Mouse (Mus musculus): ENCODE data around the gene St6galnac3. TPM values are rescaled to one million over a fixed set of nuclear protein-coding genes. Genes with fewer than 3 reads are reported as not detected.
"Not testable (repeated sequence)": the region's sequence is repeated elsewhere in the genome, so short reads cannot be mapped to it uniquely, and the experiment has no call there.

The St6galnac3 gene
- total RNA-seq, 4 experiments from 2014 or later: 0.92 to 2.0 (median 1.1) TPM

GRCm38 (mm10) chr3:153421060-153421917, 303.7 kb downstream of the St6galnac3 start:
- DNase-seq (ENCODE audit: low spot score in 2 of 2): no peak

DNA sequence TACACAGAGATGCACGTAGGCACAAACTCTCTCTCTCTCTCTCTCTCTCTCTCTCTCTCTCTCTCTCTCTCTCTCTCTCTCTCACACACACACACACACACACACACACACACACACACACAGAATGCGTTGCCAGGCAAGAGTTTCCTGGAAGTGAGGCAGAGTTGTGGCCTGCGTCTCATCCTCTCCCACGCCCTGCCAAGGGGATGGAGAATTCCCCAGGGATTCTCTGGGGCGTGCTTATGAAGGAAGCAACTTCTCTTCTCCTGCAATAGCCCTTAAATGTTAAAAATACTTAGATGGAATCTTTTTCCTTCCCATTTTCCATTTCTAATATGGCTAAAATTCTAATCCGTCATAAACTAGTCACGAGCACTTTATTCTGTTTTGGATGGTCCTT, 305.6 kb downstream of the St6galnac3 start:
- DNase-seq (ENCODE audit: low spot score in 2 of 2): no peak

DNA sequence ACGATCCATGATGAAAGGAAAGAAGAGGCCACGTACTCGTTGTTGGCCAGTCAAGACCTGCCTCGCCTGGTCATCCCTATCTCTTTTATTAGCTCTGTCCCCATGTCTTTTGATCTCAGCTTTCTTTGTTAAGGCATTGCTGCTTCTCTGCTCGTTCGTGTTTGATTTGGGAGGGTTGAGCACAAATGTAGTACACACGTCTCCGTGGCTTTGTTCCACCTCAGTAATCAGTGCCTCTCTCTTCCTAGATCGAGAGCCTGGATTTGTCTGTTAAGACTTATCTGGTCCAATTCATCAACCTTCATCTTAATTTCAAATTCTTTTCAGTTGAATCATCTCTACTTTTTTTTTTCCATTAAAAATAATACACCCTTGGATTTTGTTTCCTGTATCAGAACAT, 308.0 kb downstream of the St6galnac3 start:
- no peak for DNase-seq (ENCODE audit: low spot score in 2 of 2)

- no peak for DNase-seq (ENCODE audit: low spot score in 2 of 2)
Measured at GRCm38 (mm10) chr3:153416383-153416782, 308.6 kb downstream of the St6galnac3 start.

DNA sequence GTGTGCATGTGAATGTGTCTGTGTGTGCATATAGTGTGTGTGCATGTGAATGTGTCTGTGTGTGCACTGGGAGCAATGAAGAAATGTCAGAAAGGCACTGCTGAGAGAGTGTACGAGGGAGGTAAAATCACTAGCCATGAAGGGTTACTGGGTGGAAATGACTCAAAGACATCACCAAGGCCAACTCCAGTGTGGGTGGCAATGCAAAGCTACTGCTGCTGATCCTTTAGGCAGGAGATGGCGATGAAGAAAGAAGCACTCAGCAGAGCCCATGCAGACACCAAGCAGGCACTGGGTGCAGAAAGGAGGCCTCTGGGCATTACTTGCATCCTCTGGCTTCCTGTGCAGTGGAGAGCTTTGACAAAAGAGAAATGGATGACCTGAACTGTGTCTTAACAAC, 310.8 kb downstream of the St6galnac3 start:
- no peak for DNase-seq (ENCODE audit: low spot score in 2 of 2)

DNA sequence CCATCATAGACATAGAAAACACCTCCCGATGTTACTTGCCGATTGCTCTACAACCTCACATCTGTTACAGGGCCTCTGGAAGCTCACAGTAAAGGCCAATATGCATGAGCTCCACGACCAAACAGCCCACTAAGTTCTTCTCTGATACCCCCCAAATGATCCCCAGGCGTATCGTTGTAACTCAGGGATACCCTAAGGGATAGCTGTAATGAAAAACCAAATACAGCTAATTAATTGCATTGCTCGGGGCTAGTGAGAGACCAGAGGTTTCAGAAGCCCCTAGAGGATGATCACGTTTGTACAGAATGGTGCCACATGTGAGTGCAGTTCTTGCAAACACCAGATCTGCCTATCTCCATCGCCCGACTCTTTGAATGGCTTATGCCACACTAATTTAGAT, 315.7 kb downstream of the St6galnac3 start:
- DNase-seq (ENCODE audit: low spot score in 2 of 2): no peak

GRCm38 (mm10) chr3:153408361-153408760, 316.6 kb downstream of the St6galnac3 start:
- no peak for DNase-seq (ENCODE audit: low spot score in 2 of 2)

- no peak for DNase-seq (ENCODE audit: low spot score in 2 of 2)
Measured at GRCm38 (mm10) chr3:153407698-153408097, 317.3 kb downstream of the St6galnac3 start.

DNA sequence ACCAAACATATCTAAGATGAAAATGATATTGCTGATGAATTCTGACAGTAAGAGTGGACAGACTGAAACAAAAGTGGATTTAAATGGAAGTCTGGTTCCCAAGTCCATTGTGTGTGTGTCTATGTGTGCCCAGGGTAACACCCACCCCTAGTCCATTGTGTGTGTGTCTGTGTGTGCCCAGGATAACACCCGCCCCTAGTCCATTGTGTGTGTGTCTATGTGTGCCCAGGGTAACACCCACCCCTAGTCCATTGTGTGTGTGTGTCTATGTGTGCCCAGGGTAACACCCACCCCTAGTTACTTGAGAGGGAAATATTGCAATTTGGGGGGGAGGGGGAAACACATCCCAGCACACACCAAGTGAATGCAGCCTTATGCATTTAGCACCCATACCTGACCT, 318.1 kb downstream of the St6galnac3 start:
- no peak for DNase-seq (ENCODE audit: low spot score in 2 of 2)

DNA sequence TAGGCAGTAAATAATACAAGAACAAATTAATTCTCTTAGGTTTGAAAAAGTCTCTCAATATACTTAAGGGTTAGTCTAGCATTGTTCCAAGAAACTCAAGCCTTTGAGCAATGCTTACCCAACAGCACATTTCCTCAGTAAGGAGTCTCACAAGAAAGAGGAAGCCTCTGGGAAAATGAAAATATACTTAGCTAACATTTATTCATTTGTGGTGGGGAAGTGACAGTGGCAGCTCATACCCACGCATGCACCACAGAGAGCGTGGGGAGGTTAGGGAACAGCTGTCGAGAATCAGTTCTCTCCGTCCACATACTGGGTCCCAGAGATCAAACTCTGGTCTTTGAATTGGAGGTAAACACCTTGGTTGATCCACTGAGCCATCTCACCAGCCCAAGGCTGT, 318.8 kb downstream of the St6galnac3 start:
- no peak for DNase-seq (ENCODE audit: low spot score in 2 of 2)

DNA sequence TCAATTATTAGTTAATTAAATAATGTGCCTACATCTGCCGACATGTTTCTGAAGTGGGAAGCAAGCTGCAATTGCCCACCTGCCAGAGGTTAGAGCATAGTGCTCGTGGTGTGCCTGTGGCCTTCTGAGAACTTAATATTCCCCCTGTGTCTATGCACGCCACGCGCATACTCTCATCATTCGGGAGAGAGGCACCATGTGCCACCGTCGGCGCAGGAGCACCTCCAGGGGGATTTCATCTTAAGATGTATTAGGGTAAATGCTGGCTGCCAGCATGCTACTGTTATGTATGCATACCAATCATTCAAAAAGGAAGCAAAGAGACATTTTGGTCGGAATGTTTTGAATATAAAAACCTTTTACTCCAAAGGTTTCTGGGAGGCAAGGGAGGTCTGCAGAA, 319.3 kb downstream of the St6galnac3 start:
- DNase-seq (ENCODE audit: low spot score in 2 of 2): no peak

DNA sequence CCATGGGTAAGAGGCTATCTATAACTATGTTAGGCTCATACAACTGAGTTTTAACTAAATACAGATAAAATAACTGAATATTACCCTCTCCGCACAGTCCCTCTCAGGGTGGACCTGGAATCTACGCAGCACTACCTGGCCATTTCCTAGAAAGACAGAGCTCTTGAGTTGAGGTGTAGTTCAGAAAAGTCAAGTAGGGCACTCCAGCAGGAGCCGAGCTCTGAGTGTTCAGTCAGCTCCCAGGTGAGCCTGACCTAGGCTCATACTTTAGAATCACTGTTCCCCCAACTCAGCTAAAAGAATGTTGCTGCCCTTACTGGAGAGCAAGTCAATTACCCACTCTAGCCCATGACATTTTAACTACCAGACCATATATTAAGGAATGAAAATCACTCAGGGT, 324.7 kb downstream of the St6galnac3 start:
- no peak for DNase-seq (ENCODE audit: low spot score in 2 of 2)

GRCm38 (mm10) chr3:153399574-153399973, 325.4 kb downstream of the St6galnac3 start:
- DNase-seq (ENCODE audit: low spot score in 2 of 2): no peak

DNA sequence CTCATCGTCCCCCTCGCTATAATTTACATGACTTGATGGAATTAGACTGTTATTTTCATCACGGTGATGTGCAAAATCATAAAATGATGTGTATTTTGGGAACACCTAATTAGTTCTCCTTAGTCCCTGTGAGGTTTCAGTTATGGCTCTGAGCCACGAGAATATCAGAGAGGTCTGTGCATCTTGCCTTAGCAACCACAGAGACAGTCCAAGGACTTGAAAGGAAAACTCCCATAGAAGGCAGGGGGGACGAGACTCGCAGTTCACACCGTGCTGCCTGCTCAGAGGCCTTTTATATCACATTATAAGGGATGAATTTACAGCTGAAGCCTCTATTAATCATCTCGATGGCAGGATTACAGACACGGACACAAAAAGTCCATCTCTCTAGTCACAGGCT, 327.2 kb downstream of the St6galnac3 start:
- DNase-seq (ENCODE audit: low spot score in 2 of 2): no peak

DNA sequence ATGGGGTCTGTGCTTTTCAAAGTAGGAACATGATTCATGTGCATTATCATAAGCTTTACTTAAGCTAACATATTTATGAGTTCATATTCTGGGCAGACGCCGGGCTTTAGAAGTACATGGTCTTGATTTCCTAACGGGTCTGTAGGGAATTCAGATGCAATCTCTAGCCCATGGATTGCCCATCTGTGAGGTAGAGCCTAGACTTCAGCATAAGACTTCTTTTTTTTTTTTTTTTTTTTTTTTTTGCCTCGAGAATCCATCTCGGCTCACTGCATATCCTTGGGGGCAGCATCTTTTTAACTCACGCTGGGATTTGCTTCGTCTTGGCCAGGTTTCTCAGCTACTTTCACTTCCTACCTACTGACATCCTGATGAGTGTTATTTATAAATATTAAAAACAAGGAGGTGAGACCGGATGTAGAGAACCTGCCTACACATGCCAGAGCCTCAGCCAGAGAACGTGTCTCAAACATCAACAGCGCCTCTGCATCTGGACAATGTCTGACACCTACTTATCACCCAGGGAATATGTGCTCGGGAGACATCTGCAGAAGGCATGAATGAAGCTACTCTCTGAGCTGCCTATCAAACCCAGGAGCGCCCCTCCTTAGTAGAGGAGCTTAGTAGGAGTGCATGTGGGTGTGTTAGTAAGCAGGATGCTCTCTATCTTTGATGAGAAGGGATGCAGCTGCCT, 328.5 kb downstream of the St6galnac3 start:
- DNase-seq (ENCODE audit: low spot score in 2 of 2): no peak

DNA sequence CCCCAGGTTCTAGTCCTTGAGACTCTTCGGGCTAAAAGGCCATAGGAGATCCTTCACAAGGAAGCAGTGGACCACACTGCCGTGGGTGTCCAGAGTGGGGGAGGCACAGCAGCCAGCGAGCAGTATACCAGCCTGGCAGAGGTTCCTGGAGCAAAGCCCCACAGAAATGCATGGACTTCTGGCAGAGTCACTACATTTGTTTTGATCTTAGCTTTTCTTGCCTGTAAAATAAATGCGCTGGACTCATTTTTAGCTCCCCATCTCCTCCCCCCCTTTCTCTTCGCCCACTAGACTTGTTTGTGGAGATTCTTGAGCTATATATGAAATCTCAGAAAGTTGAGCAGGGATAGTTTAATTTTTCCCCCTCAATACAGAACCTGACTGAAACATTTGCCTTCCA, 329.6 kb downstream of the St6galnac3 start:
- no peak for DNase-seq (ENCODE audit: low spot score in 2 of 2)

GRCm38 (mm10) chr3:153394751-153395150, 330.2 kb downstream of the St6galnac3 start:
- DNase-seq (ENCODE audit: low spot score in 2 of 2): no peak

DNA sequence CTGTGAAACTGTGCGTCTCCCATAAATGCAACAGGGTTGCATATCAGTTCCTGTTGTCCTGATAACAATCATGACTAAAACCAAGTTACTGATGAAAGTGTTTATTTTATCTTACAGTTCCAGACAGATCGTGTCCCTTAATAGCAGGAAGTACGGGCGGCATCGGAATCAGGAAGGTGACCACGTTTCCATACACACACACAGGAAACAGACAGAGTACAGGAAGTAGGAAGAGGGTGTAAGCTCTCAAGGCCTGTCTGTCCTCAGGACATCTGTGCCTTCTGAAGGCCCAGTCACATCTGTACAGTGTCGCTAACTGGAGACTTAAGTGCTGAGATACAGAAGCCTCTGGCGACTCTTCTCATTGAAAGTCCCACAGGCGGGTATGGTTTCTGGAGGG, 330.8 kb downstream of the St6galnac3 start:
- no peak for DNase-seq (ENCODE audit: low spot score in 2 of 2)

GRCm38 (mm10) chr3:153391451-153391850, 333.5 kb downstream of the St6galnac3 start:
- not testable (repeated sequence) for DNase-seq (ENCODE audit: low spot score in 2 of 2)

GRCm38 (mm10) chr3:153384651-153385050, 340.3 kb downstream of the St6galnac3 start:
- not testable (repeated sequence) for DNase-seq (ENCODE audit: low spot score in 2 of 2)

GRCm38 (mm10) chr3:153383656-153384055, 341.3 kb downstream of the St6galnac3 start:
- DNase-seq (ENCODE audit: low spot score in 2 of 2): no peak

DNA sequence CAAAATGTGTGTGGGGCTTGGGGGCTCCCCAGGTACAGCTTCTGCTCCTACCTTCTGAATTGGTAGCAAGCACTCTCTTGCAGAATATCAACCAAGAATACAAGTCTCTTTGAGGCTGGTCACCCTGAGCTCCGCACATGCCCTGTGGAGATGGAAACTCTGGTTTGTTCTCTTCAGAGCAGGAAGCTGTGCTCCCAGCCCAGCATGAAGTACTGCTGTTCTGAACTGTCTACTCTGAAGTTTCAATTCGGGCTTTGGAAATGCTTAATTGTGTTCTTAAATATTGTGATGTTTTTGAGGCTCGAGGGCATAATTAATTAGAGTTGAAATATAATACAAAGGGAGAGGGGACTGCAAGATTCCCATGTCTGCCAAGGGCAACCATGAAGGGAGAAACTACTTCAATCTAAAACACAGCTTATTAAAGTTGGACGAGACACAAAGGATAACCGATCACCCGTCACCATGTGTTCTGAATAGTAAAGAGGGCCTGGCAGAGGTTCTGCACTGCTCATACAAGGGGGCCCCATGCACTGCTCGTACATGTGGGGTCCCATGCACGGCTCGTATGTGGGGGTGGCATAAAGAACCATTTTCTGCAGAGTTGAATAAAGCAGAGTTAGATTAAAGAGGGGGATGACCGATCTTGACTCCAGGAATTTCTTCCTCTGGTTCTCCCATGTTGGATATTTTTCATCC, 359.8 kb downstream of the St6galnac3 start:
- DNase-seq (ENCODE audit: low spot score in 2 of 2): no peak

All from gastrocnemius, adult 8-10 months (tissue).